9 mouse cellular contexts compared by ENCODE assay signal in genomic region chr14:11774476-11775037, GRCm38 (mm10).
DNase-seq lines count a peak whose midpoint lies in the region; ATAC-seq and TF ChIP-seq lines count a peak whose summit lies in the region.
"Had no signal": no experiment of that assay in that cellular context is flagged by ENCODE, and none has a peak within 500 bp of the region (broad histone marks: within the 10 kb centered on the region; RNA-seq: fewer than 3 reads in every experiment).

No protein-coding gene starts in this region.

- no peak overlapping the region for H3K4me2 ChIP-seq in forebrain, embryonic 13.5 days
- no peak overlapping the region for H3K4me2 ChIP-seq in forebrain, embryonic 16.5 days (ENCODE audit: low read length)
- no peak overlapping the region for H3K4me2 ChIP-seq in limb, embryonic 11.5 days (ENCODE audit: low read depth, severe bottlenecking)
- H3K4me2 ChIP-seq in myocyte (ENCODE audit: low read depth), result peak overlapping the region; percentile 45

- peaks cover 3% of the 10 kb centered on the region for H3K79me2 ChIP-seq in myocyte (ENCODE audit: control insufficient read depth, insufficient read depth)

- TF ChIP-seq POLR2A in brain, embryonic 14.5 days (IDR thresholded peaks at IDR 0.05; ENCODE audit: borderline replicate concordance, extremely low read depth, insufficient read depth, insufficient read length, poor library complexity, severe bottlenecking), result no peak
- TF ChIP-seq POLR2A in myocyte (IDR thresholded peaks at IDR 0.05; ENCODE audit: insufficient read length, low read depth), result no peak
- TF ChIP-seq POLR2A in thymus, adult 2 months (IDR thresholded peaks at IDR 0.05; ENCODE audit: control insufficient read depth, extremely low read depth, insufficient read depth, low read length, poor library complexity), result no peak

- 46% methylated on average over 4 of the region's 4 CpGs for WGBS in forebrain, embryonic 13.5 days
- WGBS in forebrain, embryonic 16.5 days, result 44% methylated on average over 4 of the region's 4 CpGs
- WGBS in limb, embryonic 11.5 days, result 25% methylated on average over 4 of the region's 4 CpGs
- WGBS in limb, embryonic 10.5 days, result 40% methylated on average over 4 of the region's 4 CpGs
- 45% methylated on average over 4 of the region's 4 CpGs for WGBS in thymus, adult 2 months

- no peaks in the 10 kb centered on the region for H3K36me3 ChIP-seq in forebrain, embryonic 13.5 days (ENCODE audit: poor library complexity, severe bottlenecking)
- no peaks in the 10 kb centered on the region for H3K36me3 ChIP-seq in forebrain, embryonic 16.5 days (ENCODE audit: control insufficient read depth, insufficient read depth)
- H3K36me3 ChIP-seq in limb, embryonic 11.5 days (ENCODE audit: control insufficient read depth, insufficient read depth, low read length), result no peaks in the 10 kb centered on the region
- no peaks in the 10 kb centered on the region for H3K36me3 ChIP-seq in limb, embryonic 10.5 days
- no peaks in the 10 kb centered on the region for H3K36me3 ChIP-seq in myocyte (ENCODE audit: control insufficient read depth, insufficient read depth)
- no peaks in the 10 kb centered on the region for H3K36me3 ChIP-seq in thymus, adult 2 months (ENCODE audit: control insufficient read depth, insufficient read depth, low read length)
- H3K36me3 ChIP-seq: limb, embryonic 12.5 days had no signal

- no peak for TF ChIP-seq CTCF in brain, embryonic 14.5 days (IDR thresholded peaks at IDR 0.05; ENCODE audit: borderline replicate concordance, extremely low read depth, insufficient read depth, insufficient read length)
- TF ChIP-seq CTCF in thymus, adult 2 months (IDR thresholded peaks at IDR 0.05; ENCODE audit: borderline replicate concordance, control insufficient read depth, extremely low read depth, insufficient read depth, low read length, poor library complexity), result no peak

- no peak overlapping the region for H3K9ac ChIP-seq in forebrain, embryonic 13.5 days
- no peak overlapping the region for H3K9ac ChIP-seq in forebrain, embryonic 16.5 days (replicated peaks; ENCODE audit: low read depth, low read length)
- H3K9ac ChIP-seq in limb, embryonic 11.5 days (ENCODE audit: low read length), result no peak overlapping the region
- H3K9ac ChIP-seq: limb, embryonic 12.5 days had no signal

- H3K4me3 ChIP-seq in forebrain, embryonic 13.5 days, result no peak overlapping the region
- no peak overlapping the region for H3K4me3 ChIP-seq in forebrain, embryonic 16.5 days (replicated peaks; ENCODE audit: low read length)
- H3K4me3 ChIP-seq in limb, embryonic 11.5 days (ENCODE audit: low read depth, low read length), result no peak overlapping the region
- no peak overlapping the region for H3K4me3 ChIP-seq in limb, embryonic 10.5 days
- no peak overlapping the region for H3K4me3 ChIP-seq in myocyte
- no peak overlapping the region for H3K4me3 ChIP-seq in thymus, adult 2 months (ENCODE audit: control insufficient read depth, insufficient read depth, low read length)
- H3K4me3 ChIP-seq: limb, embryonic 12.5 days had no signal

- ATAC-seq in forebrain, embryonic 13.5 days, result peak; percentile 59; the same call in 1 of the 2 replicates
- no peak for ATAC-seq in forebrain, embryonic 16.5 days
- ATAC-seq in limb, embryonic 11.5 days (ENCODE audit: insufficient number of reproducible peaks, low FRiP score, low TSS enrichment, low read depth), result no peak

- no peaks in the 10 kb centered on the region for H3K9me3 ChIP-seq in forebrain, embryonic 13.5 days (replicated peaks)
- H3K9me3 ChIP-seq in forebrain, embryonic 16.5 days (ENCODE audit: control insufficient read depth, low read length), result no peaks in the 10 kb centered on the region
- H3K9me3 ChIP-seq in limb, embryonic 11.5 days (ENCODE audit: control insufficient read depth, low read length), result no peaks in the 10 kb centered on the region
- H3K9me3 ChIP-seq in limb, embryonic 10.5 days (replicated peaks), result no peaks in the 10 kb centered on the region
- H3K9me3 ChIP-seq: limb, embryonic 12.5 days had no signal

- DNase-seq in limb, embryonic 11.5 days (ENCODE audit: low spot score), result no peak
- no peak for DNase-seq in limb, embryonic 10.5 days (ENCODE audit: low spot score)
- peak; percentile 76 for DNase-seq in brain, embryonic 14.5 days (ENCODE audit: low read depth)
- no peak for DNase-seq in thymus, postnatal 14 days
- no peak for DNase-seq in thymus, adult 2 months

- H3K27ac ChIP-seq in forebrain, embryonic 13.5 days, result peak overlapping the region; percentile 1; the same call in 1 of the 2 replicates
- H3K27ac ChIP-seq in forebrain, embryonic 16.5 days (ENCODE audit: low read length), result no peak overlapping the region
- H3K27ac ChIP-seq in limb, embryonic 11.5 days (replicated peaks; ENCODE audit: low read depth, low read length), result 0 out of 2 replicates have a peak overlapping the region, but pooled peaks have one; percentile 8
- no peak overlapping the region for H3K27ac ChIP-seq in limb, embryonic 10.5 days
- H3K27ac ChIP-seq in thymus, adult 2 months (ENCODE audit: control insufficient read depth, insufficient read depth, low read length), result no peak overlapping the region

- H3K4me1 ChIP-seq in forebrain, embryonic 13.5 days, result peaks cover 21% of the 10 kb centered on the region
- peaks cover 13% of the 10 kb centered on the region for H3K4me1 ChIP-seq in forebrain, embryonic 16.5 days (replicated peaks; ENCODE audit: control insufficient read depth, insufficient read depth, low read length)
- peaks cover 23% of the 10 kb centered on the region for H3K4me1 ChIP-seq in limb, embryonic 11.5 days (ENCODE audit: control insufficient read depth, insufficient read depth, low read length)
- H3K4me1 ChIP-seq in limb, embryonic 10.5 days, result peaks cover 44% of the 10 kb centered on the region
- H3K4me1 ChIP-seq in thymus, adult 2 months (replicated peaks; ENCODE audit: control insufficient read depth, insufficient read depth, low read length), result no peaks in the 10 kb centered on the region

- H3K27me3 ChIP-seq in forebrain, embryonic 13.5 days, result no peaks in the 10 kb centered on the region
- H3K27me3 ChIP-seq in forebrain, embryonic 16.5 days (replicated peaks; ENCODE audit: control insufficient read depth, insufficient read depth, low read length), result no peaks in the 10 kb centered on the region
- no peaks in the 10 kb centered on the region for H3K27me3 ChIP-seq in limb, embryonic 11.5 days (ENCODE audit: control insufficient read depth, insufficient read depth, low read length)
- H3K27me3 ChIP-seq in limb, embryonic 10.5 days (ENCODE audit: low read depth, poor library complexity, severe bottlenecking), result no peaks in the 10 kb centered on the region
- no peaks in the 10 kb centered on the region for H3K27me3 ChIP-seq in myocyte (ENCODE audit: control insufficient read depth, insufficient read depth, insufficient read length)
- no peaks in the 10 kb centered on the region for H3K27me3 ChIP-seq in thymus, adult 2 months (ENCODE audit: control insufficient read depth, insufficient read depth, low read length)
- H3K27me3 ChIP-seq: limb, embryonic 12.5 days had no signal

- no peak overlapping the region for H3ac ChIP-seq in myocyte (ENCODE audit: control insufficient read depth, insufficient read length)

TF ChIP-seq in myocyte, 11 proteins besides CTCF, POLR2A, EP300 and RAD21:
- TF ChIP-seq E2F4 (IDR thresholded peaks at IDR 0.05; ENCODE audit: insufficient read depth) (no peak), TCF12 (IDR thresholded peaks at IDR 0.05; ENCODE audit: insufficient read depth, poor library complexity, severe bottlenecking) (no peak), TCF3 (IDR thresholded peaks at IDR 0.05; ENCODE audit: insufficient read length, low read depth) (no peak), MAX (IDR thresholded peaks at IDR 0.05; ENCODE audit: low read depth) (no peak), MYOD1 (IDR thresholded peaks at IDR 0.05; ENCODE audit: control insufficient read depth in 1 of 3, insufficient read length in 2 of 3, low read depth in 2 of 3) (no peak), REST (IDR thresholded peaks at IDR 0.05; ENCODE audit: insufficient read depth, insufficient read length) (no peak), USF1 (IDR thresholded peaks at IDR 0.05; ENCODE audit: low read depth) (no peak), CEBPB (IDR thresholded peaks at IDR 0.05; ENCODE audit: insufficient read depth, poor library complexity, severe bottlenecking) (no peak), MYOG (IDR thresholded peaks at IDR 0.05; ENCODE audit: control insufficient read depth in 1 of 3, insufficient read depth in 1 of 3, insufficient read length in 2 of 3, low read depth in 2 of 3) (no peak), POLR2AphosphoS2 (IDR thresholded peaks at IDR 0.05; ENCODE audit: insufficient read length, low read depth) (no peak), SRF (IDR thresholded peaks at IDR 0.05; ENCODE audit: control insufficient read depth, insufficient read length, low read depth) (no peak)

Comparison
In these comparisons a context has a peak if more than half of its experiments do, and no peak if none do; other contexts are left out.
1. H3K27ac ChIP-seq: peak in forebrain, embryonic 13.5 days (single experiment) and limb, embryonic 11.5 days (single experiment); none in forebrain, embryonic 16.5 days (single experiment), limb, embryonic 10.5 days (single experiment) and thymus, adult 2 months (single experiment).